Mouse (Mus musculus) limb, embryonic 14.5 days (tissue): ENCODE data around the gene Armc6. TPM values are rescaled to one million over a fixed set of nuclear protein-coding genes. Genes with fewer than 3 reads are reported as not detected.

Experiments used
- ATAC-seq: fragments of 200-750 bp; cut with Nextera tagmentation; 2 replicates; pipeline ENCODE4 v1.8.0; 2017; ENCODE audit warnings: low read depth, moderate number of reproducible peaks, moderate TSS enrichment; ENCODE audit not compliant: low FRiP score
- DNase-seq: peaks from one replicate; pipeline ENCODE4 v3.0.0-alpha.2; 2015; ENCODE audit warnings: low spot score
- H3K27ac ChIP-seq: fragments of 300-500 bp; sonication (generic); replicated peaks from 2 replicates; pipeline ENCODE4 v1.5.1; 2014; ENCODE audit warnings: low read depth, mild to moderate bottlenecking, low read length, moderate library complexity, mixed read lengths
- H3K27me3 ChIP-seq: fragments of 300-500 bp; sonication (generic); 2 replicates; pipeline ENCODE4 v1.6.1; 2014; ENCODE audit warnings: low read length, mixed read lengths; ENCODE audit not compliant: control insufficient read depth, insufficient read depth
- H3K36me3 ChIP-seq: fragments of 300-500 bp; sonication (generic); 2 replicates; pipeline ENCODE4 v1.6.1; 2014; ENCODE audit warnings: mild to moderate bottlenecking, low read length, moderate library complexity, mixed read lengths; ENCODE audit not compliant: control insufficient read depth, insufficient read depth
- H3K4me1 ChIP-seq: fragments of 300-500 bp; sonication (generic); 2 replicates; pipeline ENCODE4 v1.6.1; 2014; ENCODE audit warnings: antibody characterized with exemption, low read length, mixed read lengths; ENCODE audit not compliant: control insufficient read depth, insufficient read depth
- H3K4me2 ChIP-seq: fragments of 300-500 bp; sonication (generic); replicated peaks from 2 replicates; pipeline ENCODE4 v1.6.1; 2014; ENCODE audit warnings: low read depth, mild to moderate bottlenecking, low read length, moderate library complexity; ENCODE audit not compliant: severe bottlenecking
- H3K4me3 ChIP-seq: fragments of 300-500 bp; sonication (generic); replicated peaks from 2 replicates; pipeline ENCODE4 v1.5.1; 2014; ENCODE audit warnings: low read length
- H3K9ac ChIP-seq: fragments of 300-500 bp; sonication (generic); 2 replicates; pipeline ENCODE4 v1.6.1; 2014; ENCODE audit warnings: mild to moderate bottlenecking, low read depth, low read length, moderate library complexity; ENCODE audit not compliant: severe bottlenecking
- H3K9me3 ChIP-seq: fragments of 300-500 bp; sonication (generic); 2 replicates; pipeline ENCODE4 v1.6.1; 2016; ENCODE audit warnings: low read length; ENCODE audit not compliant: control insufficient read depth
- POLR2A ChIP-seq: fragments of 200-500 bp; IDR thresholded peaks from 2 replicates; pipeline ENCODE4 v1.8.0; 2012; ENCODE audit warnings: inconsistent platforms, mild to moderate bottlenecking, moderate library complexity, borderline replicate concordance; ENCODE audit not compliant: insufficient read depth, insufficient read length; ENCODE audit errors: extremely low read depth
- WGBS: fragments of 180-500 bp; shearing (Covaris S2); extraction: QIAGEN DNeasy Blood & Tissue Kit; methylation state at CpG from one replicate; pipeline ENCODE4 v1.1.7; 2014; 5-methylcytosine and 5-hydroxymethylcytosine counted together
- polyA plus RNA-seq, 2 experiments: library from polyadenylated mRNA; depleted of rRNA in 1 of 2; stranded (reverse) in 1 of 2; unstranded in 1 of 2; fragments of >200 nt; fragmentation: Nextera tagmentation in 1 of 2; extraction: Ambion mirVana in 1 of 2; gene quantifications; 2 replicates each; pipeline versions ENCODE4 v1.2.1 to v1.2.3; 2012 to 2014

The Armc6 gene
- polyA plus RNA-seq, 2 experiments: 26.8 to 35.0 TPM

DNA sequence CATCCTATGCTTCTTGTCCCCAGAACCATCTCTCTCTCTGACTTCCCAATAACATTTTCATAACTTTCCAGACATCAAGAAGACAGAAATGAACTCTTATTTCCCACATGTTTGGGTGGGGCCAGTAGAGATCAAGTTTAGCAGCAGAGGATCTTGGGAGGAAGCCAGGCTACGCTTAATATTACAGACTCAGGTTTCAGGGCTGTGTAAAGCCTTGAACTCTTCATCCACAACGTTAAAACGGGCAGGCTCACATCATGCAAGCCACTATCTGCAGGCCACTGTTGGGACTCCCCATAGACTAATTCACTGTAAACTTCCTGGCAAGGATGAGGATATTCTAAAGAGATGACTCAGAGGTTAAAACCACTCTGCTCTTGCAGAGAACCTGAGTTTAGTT is 19.9 kb downstream of the Armc6 start:
- WGBS: 66% methylated on average over 3 of the region's 3 CpGs
- H3K9ac ChIP-seq: no peak overlapping the region
- H3K27ac ChIP-seq: no peak overlapping the region
- no peak overlapping the region for H3K4me2 ChIP-seq
- H3K4me3 ChIP-seq: no peak overlapping the region
- TF ChIP-seq POLR2A: no peak
- H3K4me1 ChIP-seq: no peaks in the 10 kb centered on the region
- no peaks in the 10 kb centered on the region for H3K36me3 ChIP-seq
- H3K27me3 ChIP-seq: no peaks in the 10 kb centered on the region
- DNase-seq (no peak), ATAC-seq (no peak)
- H3K9me3 ChIP-seq: no peaks in the 10 kb centered on the region

DNA sequence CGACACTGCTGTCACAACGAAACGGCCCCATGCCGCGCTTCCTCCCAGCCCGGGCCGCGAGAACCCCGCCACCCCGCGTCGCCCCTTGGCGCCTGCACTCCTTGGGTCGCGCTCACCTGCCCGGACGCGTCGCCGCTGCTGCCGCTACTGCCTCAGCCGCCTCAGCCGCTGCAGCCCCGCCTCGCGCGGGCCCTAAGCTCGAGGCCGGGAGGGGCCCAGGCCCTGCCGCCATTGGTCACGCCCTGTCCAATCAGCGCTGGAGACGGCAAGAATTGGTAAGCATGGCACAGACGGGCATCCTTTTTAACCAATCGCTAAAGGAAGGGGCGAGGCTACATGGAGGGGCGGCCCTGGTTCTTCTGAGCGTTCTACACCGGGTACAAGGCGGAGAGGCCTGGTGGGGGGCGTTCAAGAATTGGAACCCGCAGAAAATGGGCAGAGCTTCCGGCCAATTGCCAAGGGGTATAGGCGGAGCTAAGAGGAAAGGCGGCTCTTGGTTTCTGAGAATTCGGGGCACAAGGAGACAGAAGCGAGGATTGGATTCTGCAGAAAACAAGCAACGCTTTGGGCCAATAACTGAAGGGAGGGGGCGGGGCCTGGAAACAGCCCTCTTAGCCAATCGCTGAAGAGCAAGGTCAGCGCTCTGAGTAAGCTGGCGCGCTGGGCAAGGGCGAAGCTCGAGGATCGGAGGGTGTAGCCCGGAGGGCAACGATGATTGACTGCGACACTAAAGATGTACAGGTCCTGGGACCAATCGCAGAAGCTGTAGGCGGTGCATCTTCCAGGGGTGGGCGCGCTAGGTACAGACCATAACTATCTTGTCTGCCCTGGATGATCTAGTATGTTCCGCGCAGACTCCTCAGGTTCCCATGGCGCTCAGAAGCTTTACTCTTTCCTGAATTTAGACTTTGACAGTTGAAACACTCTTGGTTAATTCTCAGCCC is 21.9 kb downstream of the Armc6 start, which contains the start of gene Slc25a42:
TSS of gene Slc25a42 (minus strand) at position 194 of the 944 bp plus-strand sequence.
- under 1% methylated on average over 64 of the region's 66 CpGs for WGBS
- no peak within 1 kb of the TSS for H3K27ac ChIP-seq
- H3K9ac ChIP-seq: peak within 1 kb of the TSS; percentile 62
- H3K9me3 ChIP-seq: no peaks in the 10 kb centered on the region
- no peaks in the 10 kb centered on the region for H3K36me3 ChIP-seq
- DNase-seq (peak; percentile 99), ATAC-seq (peak; percentile 97)
- no peaks in the 10 kb centered on the region for H3K4me1 ChIP-seq
- peak within 1 kb of the TSS; percentile 75 for H3K4me3 ChIP-seq
- 0 out of 2 replicates have a peak, but pooled peaks have one; percentile 35 for TF ChIP-seq POLR2A
- H3K27me3 ChIP-seq: no peaks in the 10 kb centered on the region
- peak within 1 kb of the TSS; percentile 98 for H3K4me2 ChIP-seq

DNA sequence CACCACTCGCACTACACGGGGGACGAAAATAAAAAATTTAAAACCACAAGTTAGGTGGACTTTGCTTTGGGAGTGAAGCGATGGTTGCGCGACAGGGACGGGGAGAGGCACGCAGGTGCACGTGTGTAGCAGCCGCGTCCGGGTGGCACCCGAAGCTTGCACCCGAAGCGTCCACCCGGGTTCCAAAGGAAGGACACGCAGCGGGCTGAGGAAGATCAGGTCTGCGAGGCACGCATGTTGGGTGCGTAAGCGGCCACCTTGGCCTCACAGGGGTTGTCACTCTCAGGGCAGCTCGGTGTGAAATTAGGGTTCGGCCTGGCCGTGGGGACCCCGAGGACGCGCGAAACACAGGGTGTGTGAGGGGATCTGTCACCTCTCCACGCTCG is 22.5 kb downstream of the Armc6 start:
- Histone ChIP-seq H3K27me3 (no peaks in the 10 kb centered on the region), H3K9me3 (no peaks in the 10 kb centered on the region), H3K36me3 (no peaks in the 10 kb centered on the region), H3K4me1 (no peaks in the 10 kb centered on the region), H3K4me3 (peak overlapping the region; percentile 75), H3K27ac (no peak overlapping the region), H3K4me2 (peak overlapping the region; percentile 98), H3K9ac (peak overlapping the region; percentile 62)
- 3% methylated on average over 22 of the region's 31 CpGs for WGBS
- DNase-seq: no peak
- no peak for TF ChIP-seq POLR2A
- no peak for ATAC-seq

DNA sequence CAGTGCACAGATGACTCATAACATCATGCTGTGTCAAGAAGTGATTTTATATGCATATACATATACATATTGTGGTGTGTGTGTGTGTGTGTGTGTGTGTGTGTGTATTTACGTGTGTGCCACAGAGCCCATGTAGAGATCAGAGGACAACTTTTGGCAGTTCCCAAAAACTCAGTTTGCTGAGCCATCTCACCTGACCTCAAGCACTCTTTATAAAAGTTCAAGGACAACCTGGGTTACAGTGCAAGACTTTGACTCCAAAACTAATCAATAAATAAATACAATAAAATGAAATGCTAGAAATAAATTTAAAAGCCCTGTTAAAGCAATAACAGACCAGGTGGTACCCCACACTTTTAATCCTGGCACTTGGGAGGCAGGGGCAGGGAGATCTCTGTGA is 23.0 kb downstream of the Armc6 start:
- Histone ChIP-seq H3K9me3 (no peaks in the 10 kb centered on the region), H3K27ac (no peak overlapping the region), H3K4me1 (no peaks in the 10 kb centered on the region), H3K36me3 (no peaks in the 10 kb centered on the region), H3K4me3 (peak overlapping the region; percentile 75), H3K9ac (peak overlapping the region; percentile 62; the same call in 1 of the 2 replicates), H3K4me2 (peak overlapping the region; percentile 98), H3K27me3 (no peaks in the 10 kb centered on the region)
- 81% methylated on average over 1 of the region's 1 CpGs for whole genome bisulfite sequencing
- TF ChIP-seq POLR2A: no peak
- no peak for DNase-seq
- no peak for ATAC-seq

DNA sequence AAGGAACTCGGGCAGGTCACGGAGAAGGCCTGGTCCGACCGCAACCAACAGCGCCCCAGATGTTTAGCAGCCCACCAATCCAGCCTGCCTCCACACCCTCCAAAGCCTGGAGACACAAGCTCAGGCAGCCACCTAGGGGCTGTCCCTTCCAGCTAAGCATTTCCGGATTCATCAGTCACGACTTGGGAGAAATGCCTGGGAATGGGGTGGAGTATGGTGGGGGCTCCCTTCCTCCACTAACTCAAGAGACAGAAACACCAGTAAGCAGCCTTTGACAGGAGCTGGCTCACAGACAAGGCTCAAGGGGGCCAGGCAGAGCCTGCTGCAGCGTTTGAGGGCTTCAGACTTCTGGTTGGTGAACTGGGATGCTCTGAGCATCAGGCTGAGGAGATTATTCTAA is 23.7 kb downstream of the Armc6 start:
- Histone ChIP-seq H3K27ac (no peak overlapping the region), H3K4me2 (peak overlapping the region; percentile 25; the same call in 1 of the 2 replicates), H3K4me3 (no peak overlapping the region), H3K4me1 (no peaks in the 10 kb centered on the region), H3K9me3 (no peaks in the 10 kb centered on the region), H3K27me3 (no peaks in the 10 kb centered on the region), H3K36me3 (no peaks in the 10 kb centered on the region), H3K9ac (no peak overlapping the region)
- ATAC-seq (no peak), DNase-seq (no peak)
- 22% methylated on average over 8 of the region's 8 CpGs for WGBS
- TF ChIP-seq POLR2A: no peak
